Mouse (Mus musculus): Measurements from ENCODE around the gene Acvr1b.

GRCm38 (mm10) chr15:101181500-101181899, 7.6 kb downstream of the Acvr1b start:
- TF ChIP-seq POLR2A (IDR thresholded peaks at IDR 0.05; ENCODE audit: insufficient read length, low read depth) (no peak), USF1 (IDR thresholded peaks at IDR 0.05; ENCODE audit: low read depth) (no peak), POLR2AphosphoS2 (IDR thresholded peaks at IDR 0.05; ENCODE audit: insufficient read length, low read depth) (no peak), TCF12 (IDR thresholded peaks at IDR 0.05; ENCODE audit: insufficient read depth, poor library complexity, severe bottlenecking) (no peak)

All from myocyte (in vitro differentiated cells).